Mouse (Mus musculus): Measurements from ENCODE around the gene Sncg.
A peak's percentile ranks its signal among the peaks of the same experiment; 100 is the strongest.

DNA sequence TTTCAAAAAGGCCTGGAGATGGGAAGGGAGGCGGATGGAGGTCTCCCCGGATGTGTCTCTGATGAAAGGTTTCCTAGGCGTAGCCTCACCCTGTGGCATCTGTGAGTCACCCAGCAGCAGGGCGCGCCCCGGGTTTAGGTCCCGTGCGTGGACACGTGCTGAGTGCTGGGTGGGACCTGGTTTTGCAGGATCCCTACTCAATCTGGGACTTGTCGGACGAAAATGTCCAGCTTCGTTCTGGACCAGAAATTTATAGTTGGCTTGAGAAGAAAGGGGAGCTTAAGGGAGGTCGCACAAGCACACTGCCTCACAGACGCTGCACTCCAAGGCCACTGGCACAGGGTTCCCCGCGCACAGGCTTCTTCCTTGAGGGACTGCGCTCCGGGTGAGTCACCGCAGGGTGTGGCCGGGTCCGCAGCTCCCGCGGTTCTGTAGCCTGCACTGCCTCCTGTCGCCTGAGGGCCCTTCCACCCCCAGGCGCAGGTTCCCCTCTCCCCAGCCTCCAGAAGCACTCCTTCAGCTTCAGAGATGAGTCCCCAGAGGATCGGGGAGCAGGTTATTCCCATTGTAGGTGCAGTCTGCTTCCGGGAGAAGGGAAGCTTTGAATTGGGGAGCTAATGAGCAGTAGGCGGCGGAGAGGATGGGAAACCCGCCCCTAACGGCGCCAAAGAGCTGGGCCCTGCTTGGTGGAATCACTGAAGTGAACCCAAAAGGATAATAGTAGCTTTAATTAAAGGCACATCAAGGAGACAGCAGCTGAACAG, 10.9 kb downstream of the Sncg start:
- TF ChIP-seq EP300 (IDR thresholded peaks at IDR 0.05; ENCODE audit: low read depth) (peak; percentile 46; the same call in 1 of the 2 replicates), CTCF (IDR thresholded peaks at IDR 0.05; ENCODE audit: low read depth) (peak; percentile 33)

All from heart, postnatal 0 days (tissue).